Mouse (Mus musculus): ENCODE measurements around the gene Mmab.

DNA sequence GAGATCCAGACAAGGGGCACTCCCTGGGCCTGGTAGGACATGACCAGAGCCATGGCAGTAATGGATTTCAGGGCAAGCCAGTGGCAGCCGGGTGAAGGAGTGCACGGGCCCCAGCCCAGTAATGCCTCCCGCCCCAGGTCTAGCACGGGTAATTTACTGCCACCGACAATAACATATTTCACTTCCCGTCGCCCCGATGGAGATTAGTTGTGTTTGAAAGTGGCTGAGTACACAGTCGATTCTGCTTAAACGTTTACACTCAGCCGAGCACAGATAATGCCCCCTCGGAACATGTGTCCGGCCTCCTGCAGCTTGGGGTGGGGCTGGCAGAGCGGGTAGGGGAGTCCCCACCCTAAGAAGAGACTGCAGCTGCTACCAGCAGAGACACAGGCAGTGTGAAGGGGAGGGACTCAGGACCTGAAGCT is 38.7 kb upstream of the Mmab start:
- TF ChIP-seq CTCF (IDR thresholded peaks at IDR 0.05; ENCODE audit: low read depth) (no peak), EP300 (IDR thresholded peaks at IDR 0.05; ENCODE audit: low read depth) (no peak)
